Mouse (Mus musculus) granulocyte monocyte progenitor cell, adult 5-6 weeks (primary cell): Measurements from ENCODE around the gene Gm49510. TPM values are rescaled to one million over a fixed set of nuclear protein-coding genes. Genes with fewer than 3 reads are reported as not detected.

Experiments
- ATAC-seq: replicated peaks from 2 replicates; pipeline ENCODE4 v1.8.0; 2016; ENCODE audit warnings: mild to moderate bottlenecking, moderate TSS enrichment, inconsistent platforms; ENCODE audit not compliant: poor library complexity, severe bottlenecking
- total RNA-seq, 2 experiments: library from RNA; stranded (forward) in 1 of 2; stranded (reverse) in 1 of 2; fragments of 200-712, 200-1000 nt in 1 of 2; fragments of >200 nt in 1 of 2; fragmentation: Nextera tagmentation in 1 of 2; gene quantifications; 2 replicates each; pipeline ENCODE4 v1.2.3; 2014 to 2017

Gm49510 gene
- total RNA-seq, 2 experiments from 2014 or later, result 1.1 TPM; not detected in 1

DNA sequence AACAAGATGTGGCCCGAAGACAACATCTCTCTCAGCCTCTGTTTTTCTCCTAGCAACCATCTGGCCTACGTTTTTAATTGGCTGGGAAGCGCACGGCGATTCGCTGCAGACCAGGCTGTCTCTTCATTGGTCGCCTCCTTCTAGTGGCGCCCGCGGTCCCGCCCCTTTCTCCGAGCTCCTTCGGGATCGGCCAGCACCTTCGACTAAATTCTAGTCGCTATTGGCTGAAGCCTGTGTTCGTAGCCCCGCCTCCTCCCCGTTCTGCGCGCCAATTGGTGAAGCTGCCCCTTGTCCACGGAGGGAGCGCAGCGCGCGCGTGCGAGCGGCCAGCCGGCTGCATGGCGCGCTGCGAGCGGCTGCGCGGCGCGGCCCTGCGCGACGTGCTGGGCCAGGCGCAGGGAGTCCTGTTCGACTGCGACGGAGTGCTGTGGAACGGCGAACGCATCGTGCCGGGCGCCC is 14.2 kb downstream of the Gm49510 start, which contains the start of gene Pdxp:
Pdxp (plus strand) TSS at position 288 of the 459 bp plus-strand sequence.
- ATAC-seq, result peak; percentile 85

DNA sequence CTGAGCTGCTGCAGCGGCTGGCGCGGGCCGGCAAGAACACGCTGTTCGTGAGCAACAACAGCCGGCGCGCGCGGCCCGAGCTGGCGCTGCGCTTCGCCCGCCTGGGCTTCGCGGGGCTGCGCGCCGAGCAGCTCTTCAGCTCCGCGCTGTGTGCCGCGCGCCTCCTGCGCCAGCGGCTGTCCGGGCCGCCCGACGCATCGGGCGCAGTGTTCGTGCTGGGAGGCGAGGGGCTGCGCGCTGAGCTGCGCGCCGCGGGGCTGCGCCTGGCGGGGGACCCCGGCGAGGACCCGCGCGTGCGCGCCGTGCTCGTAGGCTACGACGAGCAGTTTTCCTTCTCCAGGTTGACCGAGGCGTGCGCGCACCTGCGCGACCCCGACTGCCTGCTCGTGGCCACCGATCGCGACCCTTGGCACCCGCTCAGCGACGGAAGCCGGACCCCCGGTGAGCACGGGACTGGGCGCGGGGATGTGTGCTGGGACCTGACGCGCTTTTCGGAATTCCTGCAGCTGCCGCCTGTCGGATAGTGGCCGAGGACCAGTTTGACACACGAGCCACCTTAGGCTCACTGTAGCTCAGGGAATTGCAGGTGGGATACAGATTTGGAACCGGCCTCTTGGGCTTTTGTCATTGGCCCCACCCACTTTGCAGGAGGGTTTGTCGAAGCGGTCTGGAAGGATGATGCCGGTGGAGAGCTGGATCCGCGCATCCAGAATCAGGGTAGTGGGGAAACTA is 14.8 kb downstream of the Gm49510 start:
- ATAC-seq, result no peak

DNA sequence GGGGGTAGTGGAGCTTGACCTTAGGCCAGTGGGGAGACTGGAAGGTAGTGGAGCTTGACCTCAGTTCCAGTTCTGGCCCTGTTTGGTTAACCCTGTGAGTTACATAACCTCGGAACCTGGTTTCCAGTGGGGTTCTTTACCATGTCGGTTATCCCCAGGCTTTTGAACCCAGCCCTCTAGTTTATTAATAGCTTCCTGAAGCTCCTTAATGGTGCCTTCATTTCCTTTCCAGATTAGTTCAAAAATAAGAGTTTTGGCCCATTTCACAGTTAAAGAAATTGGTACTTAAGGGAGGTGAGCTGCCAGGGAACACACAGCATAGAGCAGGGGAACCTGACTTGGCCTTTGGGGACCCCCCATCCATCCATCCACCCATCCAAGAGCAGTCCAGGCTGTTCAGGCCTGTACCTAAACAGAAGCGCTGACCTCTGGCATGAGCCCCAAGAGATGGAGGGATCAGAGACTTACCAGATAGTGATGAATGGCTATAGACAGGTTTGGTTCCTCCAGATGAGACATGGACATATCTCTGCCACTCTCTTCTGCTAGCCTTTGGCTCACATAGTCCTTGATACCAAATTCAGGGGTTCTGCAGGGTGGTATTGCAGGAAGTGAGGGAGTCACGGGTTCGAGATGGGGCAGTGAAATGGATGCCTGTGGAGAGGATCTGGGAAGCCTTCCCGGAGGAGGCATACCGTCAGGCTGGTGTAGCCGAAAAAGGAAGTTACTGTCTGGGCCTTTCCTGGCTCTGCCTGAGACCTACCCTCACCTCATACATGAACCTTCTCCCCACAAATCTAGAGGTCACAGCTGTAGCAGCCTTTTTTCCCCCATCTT is 15.6 kb downstream of the Gm49510 start:
- no peak for ATAC-seq

DNA sequence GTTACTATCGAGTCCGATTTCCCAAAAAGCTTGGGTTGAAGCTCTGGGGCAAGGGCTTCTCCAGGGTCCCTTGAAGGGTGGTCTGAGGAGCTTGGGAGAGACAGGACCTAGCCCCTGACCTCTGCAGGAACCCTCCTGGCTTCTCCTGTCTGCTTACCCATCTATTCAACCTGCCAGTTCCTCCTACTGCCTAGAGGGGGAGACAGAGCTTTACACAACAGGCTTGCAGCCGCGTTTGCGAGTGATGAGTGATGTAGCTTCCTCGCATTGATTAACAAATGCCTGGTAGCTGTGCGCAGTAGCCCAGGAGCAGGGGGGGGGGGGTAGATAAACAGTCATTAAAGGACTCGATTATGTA is 16.2 kb downstream of the Gm49510 start:
- ATAC-seq, result peak; percentile 68

DNA sequence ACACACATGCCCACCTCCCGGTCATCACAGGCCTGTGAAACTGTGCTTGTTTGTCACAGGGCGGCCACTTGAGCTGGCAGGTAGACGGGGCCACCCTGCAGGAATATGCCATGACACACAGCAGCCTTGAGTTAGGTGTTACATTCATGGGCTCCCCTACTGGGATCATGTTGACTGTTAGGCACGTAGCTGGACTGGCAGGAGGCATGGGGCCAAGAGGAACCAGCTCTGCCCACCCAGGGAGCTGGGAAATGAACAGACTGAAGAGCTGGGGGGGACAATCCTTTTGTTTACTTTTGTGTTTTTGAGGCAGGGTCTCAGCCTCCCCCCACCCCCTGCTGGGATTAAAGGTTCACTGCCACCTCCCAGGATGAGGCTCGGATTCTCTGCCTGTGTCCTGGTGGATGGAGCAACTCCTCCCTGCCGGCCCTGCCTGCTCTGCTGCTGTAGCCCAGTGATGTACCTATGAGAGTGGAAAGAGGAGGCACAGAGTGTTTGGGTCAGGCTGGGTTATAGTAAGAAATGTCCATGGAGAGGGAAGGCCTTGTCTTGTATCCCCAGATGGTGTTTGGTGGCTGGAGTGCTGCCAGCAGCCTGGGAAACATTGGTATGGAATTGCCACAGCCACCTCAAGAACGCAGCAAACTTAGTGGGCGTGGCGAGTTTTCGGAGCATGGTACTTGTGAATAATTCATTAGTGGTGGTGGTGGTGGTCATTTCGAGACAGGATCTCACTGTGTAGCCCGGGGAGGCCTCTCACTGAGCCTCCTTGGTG is 16.8 kb downstream of the Gm49510 start:
- ATAC-seq, result no peak

DNA sequence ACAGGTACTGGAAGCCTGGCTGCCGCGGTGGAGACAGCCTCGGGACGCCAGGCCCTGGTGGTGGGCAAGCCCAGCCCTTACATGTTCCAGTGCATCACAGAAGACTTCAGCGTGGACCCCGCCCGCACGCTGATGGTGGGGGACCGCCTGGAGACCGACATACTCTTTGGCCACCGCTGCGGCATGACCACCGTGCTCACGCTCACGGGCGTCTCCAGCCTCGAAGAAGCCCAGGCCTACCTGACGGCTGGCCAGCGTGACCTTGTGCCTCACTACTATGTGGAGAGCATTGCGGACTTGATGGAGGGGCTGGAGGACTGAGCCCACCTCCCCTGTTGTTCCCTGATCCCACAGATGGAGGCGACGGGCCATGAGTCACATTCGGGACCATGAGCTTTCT is 18.7 kb downstream of the Gm49510 start:
- no peak for ATAC-seq

DNA sequence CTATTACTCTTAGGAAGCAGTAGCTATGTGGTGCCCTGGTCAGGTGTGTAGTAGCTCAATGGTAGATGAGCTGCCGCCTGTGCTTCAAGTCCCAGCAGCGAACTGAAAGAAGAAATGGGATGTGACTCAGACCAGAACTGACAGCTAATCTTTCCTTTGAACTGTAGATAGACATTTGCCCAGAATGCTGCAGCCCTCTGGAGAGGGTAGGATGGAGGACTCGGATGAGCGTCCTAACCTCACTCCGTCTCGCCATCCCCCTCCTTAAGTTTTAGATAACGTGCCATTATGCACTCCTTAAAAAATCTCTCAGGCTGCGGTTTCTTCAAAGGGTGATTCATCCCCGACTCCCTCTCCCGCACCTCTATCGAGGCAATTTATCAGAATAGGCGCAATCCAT is 20.4 kb downstream of the Gm49510 start:
- no peak for ATAC-seq

DNA sequence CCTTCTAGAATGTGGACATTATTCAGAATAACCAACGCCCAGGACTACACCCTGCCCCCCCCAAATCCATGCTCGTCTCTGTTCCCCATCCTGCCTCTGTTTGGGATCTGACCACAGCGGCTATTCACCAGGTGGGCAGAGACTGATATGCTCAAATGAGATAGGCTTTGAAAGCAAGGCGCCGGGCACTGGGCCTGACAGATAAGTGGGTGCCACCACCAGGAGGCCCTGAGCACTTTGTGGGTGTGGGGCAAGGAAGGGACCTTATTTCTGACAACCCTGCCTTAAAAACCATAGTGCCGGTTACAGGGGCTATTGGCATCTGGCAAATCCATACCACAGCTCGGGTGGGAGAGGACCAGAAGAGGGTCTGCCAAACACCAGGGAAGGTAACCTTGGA is 23.2 kb downstream of the Gm49510 start:
- no peak for ATAC-seq

DNA sequence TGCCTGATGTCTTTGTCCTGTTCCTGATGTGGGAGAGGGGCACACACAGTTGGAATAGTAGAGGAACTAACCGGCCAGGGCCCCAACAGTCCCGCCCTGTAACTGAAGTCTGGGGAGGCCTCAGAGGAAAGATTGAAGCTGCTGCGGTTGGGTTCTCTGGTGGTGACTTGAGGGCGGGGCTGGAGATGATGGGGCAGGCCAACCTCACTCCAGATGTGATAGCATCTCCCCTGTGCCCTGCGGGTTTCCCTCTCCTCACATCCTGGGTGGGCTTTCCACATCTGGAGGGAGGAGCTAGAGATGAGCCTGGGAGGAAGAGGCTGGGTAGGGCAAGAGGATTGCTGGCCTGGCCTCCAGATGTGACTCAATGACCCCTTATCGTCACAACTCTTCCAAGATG is 24.1 kb downstream of the Gm49510 start:
- peak; percentile 50 for ATAC-seq

DNA sequence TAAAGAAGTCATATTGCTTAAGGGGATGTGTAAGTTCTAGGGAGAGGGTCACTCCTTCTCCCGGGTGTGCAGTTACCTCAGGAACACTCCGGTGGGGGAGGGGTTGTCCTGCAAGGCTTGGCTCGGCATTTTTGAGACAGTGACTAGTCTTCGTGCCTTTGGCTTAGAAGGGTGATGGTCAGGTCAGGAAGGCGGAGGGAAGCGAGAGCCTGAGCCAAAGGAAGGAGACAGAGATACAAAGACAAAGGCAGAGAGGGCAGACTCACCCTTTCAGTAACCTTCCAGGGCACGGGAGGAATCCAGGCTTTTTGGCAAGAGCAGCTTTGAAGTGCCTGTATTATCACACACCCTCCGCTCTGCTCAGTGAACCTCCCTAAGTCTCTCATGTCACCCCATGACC is 25.7 kb downstream of the Gm49510 start:
- no peak for ATAC-seq

DNA sequence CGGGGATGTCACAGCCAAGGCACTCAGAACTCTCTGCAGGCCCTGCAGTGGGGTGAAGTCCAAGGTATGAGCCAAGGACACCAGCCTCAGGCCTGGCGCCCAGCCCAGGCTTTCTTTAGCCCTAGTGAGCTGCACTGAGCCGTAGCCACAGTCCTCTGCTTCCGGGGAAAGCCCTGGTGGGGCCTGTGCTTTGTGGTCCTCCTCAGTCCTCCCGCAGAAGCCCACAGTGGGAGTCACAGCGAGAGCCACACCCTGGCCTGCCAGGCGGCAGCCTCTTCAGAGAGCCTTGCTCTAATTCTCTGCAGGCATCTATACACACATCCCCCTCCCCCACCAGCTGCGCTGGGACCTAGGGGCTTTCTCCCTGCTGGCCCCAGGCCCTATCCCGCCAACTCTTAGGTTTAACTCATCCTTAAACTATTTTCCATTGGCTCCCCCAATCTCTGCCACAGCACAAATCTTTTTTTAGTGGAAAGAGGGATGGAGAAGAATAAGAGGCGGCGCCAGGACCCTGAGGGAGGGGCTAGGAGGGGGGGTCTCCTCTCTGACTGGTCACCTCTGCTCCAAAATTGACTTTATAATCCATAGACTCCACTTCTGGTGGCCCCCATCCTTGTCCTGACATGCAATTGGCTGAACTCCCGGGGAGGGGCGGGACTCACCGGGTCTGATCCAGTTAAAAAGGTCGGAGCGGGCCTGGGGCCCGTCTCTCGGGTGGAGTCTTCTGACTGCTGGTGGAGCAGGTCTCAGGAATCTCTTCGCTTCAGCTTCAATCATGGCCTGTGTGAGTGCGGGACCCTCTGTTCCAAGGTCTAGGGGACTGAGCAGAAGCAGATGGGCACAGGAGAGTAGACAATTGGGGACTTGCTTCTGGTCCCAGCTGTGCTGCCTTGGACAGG is 26.8 kb downstream of the Gm49510 start, which contains the start of gene Lgals1:
Lgals1 (plus strand) TSS at position 705 of the 899 bp plus-strand sequence.
- peak; percentile 47 for ATAC-seq

DNA sequence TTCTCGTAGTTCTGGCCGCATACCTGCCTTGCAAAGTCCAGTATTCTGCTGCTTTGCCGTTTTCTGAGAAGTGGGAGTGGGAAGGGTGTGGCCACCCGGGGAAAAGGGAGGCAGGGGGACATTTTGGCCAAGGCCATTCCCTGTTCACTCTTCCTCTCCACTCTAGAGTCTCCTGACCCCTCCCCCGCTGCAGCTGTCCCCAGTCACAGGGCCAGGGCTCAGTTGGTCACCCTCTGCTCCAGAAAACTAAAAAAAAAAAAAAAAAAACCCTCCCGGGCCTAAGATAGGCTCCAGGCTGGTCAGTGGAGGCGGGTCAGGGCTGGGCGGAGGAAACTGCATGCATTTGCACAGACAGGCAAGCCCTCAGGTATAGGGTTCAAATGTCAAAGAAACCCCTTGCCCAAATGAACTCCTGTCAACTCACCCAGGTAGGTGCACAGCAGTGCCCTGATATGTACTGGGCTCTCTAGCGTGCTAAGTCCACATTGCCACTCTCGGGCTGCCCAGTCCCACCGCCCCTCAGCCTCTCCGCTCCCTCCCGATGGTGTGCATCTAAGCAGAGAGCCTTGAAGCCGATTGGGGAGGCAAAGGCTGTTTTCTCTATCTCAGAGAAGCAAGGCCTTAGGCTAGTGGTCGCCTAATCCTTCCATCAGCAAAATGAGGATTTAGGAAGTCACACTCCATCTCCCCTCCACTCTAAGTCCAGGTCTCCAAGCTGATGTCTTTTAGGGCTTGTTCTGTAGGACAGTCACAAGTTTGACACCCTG is 27.7 kb downstream of the Gm49510 start:
- ATAC-seq, result no peak

DNA sequence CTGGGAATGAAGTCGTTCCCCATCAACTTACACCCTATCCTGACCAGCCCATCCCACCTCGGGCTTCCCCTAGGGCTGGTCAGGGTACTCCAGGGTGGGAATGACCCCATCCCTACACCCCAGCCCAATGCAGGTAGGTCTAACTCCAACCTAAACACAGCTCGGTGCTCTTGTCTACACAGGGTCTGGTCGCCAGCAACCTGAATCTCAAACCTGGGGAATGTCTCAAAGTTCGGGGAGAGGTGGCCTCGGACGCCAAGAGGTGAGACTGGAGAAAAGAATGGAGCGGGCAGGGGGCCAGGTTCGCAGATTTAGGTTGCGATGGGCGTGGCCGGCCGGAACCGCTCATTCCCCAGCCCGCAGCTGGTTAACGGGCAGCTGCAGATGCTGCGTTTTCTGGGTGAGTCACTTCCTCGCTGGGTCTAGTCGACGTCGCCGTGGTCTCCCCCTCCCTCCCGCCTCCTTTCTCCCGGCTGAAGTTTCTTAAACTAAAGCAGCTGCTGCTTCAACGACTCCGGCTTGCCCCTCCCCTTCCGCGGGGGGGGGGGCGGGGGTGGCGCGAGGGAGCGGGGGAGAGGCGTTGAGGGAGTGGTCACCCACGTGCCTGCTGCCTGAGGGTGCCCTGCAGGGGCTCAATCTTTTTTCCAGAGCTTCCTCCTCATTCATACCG is 28.5 kb downstream of the Gm49510 start:
- peak; percentile 60 for ATAC-seq

DNA sequence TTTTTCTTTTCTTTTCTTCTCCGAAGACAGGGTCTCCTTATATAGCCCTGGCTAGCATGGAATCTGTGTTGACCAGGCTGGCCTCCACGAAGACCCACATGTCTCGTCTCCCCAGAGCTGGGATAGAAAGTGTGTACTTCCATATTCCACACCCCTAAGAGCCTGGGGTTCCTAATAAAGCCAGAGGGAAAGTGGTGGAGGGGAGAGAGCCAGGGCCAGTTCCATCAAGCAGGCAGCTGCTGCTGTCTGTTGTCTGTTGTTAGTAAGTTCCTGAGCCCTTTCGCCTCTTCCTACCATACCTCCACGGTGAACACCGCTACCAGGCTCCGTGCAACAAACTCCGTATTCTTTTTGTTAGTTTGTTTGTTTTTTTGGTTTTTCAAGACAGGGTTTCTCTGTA is 29.1 kb downstream of the Gm49510 start:
- no peak for ATAC-seq

DNA sequence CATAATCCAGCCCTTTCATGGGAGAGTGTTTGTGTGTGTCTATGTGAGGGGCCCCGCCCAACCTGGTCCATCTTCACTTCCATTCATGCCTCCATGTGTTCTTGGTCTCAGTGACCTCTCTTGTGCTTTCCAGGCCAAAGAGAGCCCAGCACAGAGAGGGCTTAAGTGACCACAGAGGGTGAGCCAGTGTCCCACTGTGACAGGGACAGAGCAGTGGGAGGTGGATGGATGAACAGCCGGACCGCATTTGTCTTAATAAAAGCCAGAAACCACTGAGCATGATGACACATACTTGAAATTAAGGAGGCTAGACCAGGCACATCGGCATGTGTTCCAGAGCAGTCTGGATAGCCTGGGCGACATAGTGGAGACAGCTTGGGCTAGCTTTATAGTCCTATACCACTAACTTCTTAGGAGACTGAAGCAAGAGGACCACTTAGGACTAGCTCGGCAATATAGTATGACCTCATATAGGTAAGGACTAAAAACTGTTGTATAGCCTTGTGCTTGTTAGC is 30.8 kb downstream of the Gm49510 start:
- no peak for ATAC-seq

DNA sequence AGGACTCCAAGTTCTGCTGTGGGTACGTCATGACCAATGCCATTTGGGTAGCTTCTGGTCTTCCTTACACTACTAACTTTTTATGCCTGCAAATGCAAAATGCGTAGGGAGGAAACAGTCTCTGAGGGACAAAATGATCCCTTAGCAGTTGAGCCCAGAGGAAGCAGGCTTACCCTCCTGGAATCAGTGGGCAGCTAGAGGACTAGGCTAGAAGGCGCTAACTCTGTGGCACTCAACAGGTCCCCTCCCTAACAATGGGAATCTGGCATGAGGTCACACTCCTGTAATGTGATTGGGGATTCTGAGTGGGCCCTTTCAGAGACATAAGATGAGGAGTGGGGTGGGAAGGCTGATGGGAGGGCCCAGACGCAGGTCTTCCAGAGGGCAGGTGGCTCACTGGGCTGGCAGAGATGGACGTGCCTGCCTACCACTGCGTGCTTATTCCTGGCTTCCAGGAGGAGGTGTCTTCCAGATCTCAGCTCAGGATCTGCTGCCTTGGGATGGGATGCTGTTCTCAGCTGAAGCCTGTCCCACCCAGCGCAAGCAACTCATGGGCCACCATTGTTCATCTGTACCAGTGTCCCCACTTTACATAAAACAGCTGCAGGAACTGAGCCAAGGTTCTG is 31.4 kb downstream of the Gm49510 start:
- no peak for ATAC-seq

DNA sequence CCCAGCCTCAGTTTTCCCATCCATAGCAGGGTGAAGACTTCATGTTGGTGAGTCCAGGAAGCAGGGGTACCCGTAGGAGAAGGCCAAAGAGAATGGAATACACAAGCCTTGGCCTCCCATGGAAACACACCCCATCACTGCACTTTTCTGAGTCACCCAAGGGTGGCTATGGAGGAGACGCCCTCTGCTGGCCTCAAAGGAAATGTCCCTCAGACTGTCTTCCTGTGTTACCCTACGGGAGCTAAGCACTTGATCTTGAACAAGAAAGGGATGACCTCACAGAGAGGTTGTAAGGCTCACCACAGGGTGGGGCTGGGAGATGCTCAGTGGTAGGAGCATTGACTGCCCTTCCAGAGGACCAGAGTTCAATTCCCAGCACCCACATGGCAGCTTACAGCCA is 32.1 kb downstream of the Gm49510 start:
- peak; percentile 63 for ATAC-seq
